Mouse (Mus musculus) G1E (cell line): ENCODE data around the gene Dpf3.

Source experiments
- CTCF ChIP-seq: IDR thresholded peaks from 2 replicates; pipeline ENCODE4 v1.5.1; 2012; ENCODE audit warnings: low read depth, low read length, inconsistent platforms, mixed read lengths
- POLR2AphosphoS5 ChIP-seq: IDR thresholded peaks from 2 replicates; pipeline ENCODE4 v1.6.1; 2012; ENCODE audit warnings: low read depth, low read length, inconsistent platforms; ENCODE audit not compliant: insufficient replicate concordance

DNA sequence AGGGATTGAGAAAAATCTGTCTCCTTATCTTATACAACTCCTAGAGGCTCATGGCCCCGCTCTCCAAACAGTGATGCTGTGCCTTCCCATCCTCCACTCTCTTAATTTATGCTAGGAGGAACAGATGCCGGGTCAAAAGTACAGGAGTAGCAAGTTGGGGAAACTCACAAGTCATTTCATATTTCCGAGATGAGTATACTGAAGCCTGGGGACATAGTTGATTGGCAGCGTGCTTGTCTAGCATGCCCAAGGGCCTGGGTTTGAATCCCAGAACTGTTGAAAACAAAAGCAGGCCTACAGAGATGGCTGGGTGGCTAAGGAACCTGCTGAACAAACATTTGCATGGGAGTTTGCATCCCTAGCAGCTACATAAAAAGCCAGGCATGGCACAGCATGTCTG, 72.3 kb downstream of the Dpf3 start:
- no peak for TF ChIP-seq CTCF
- no peak for TF ChIP-seq POLR2AphosphoS5
